Comparison of ENCODE assay signal across 8 mouse cellular contexts in genomic region chr17:35166352-35167035, GRCm38 (mm10). TPM values are rescaled to one million over a fixed set of nuclear protein-coding genes. Genes with fewer than 3 reads are reported as not detected.
DNase-seq lines count a peak whose midpoint lies in the region; ATAC-seq lines count a peak whose summit lies in the region.

No protein-coding gene starts in this region.

- no peak for ATAC-seq in heart, embryonic 11.5 days (replicated peaks; ENCODE audit: insufficient number of reproducible peaks, low FRiP score, low TSS enrichment)
- no peak for ATAC-seq in kidney, embryonic 16.5 days (ENCODE audit: low FRiP score, low TSS enrichment)
- no peak for ATAC-seq in liver, embryonic 15.5 days (ENCODE audit: insufficient read depth)
- ATAC-seq in neutrophil, adult 5-6 weeks (ENCODE audit: extremely low read depth, insufficient number of reproducible peaks, low FRiP score, poor library complexity, severe bottlenecking), result peak; percentile 32; the same call in 1 of the 2 replicates

- H3K36me3 ChIP-seq in heart, embryonic 11.5 days (ENCODE audit: control insufficient read depth, insufficient read depth, low read length), result peaks cover 5% of the 10 kb centered on the region
- peaks cover 10% of the 10 kb centered on the region for H3K36me3 ChIP-seq in kidney, embryonic 16.5 days (ENCODE audit: insufficient read depth, low read length)
- H3K36me3 ChIP-seq in liver, embryonic 15.5 days (replicated peaks), result peaks cover 14% of the 10 kb centered on the region

- no peaks in the 10 kb centered on the region for H3K9me3 ChIP-seq in heart, embryonic 11.5 days (replicated peaks; ENCODE audit: control insufficient read depth, low read length)
- no peaks in the 10 kb centered on the region for H3K9me3 ChIP-seq in kidney, embryonic 16.5 days (ENCODE audit: low read length)
- no peaks in the 10 kb centered on the region for H3K9me3 ChIP-seq in liver, embryonic 15.5 days (replicated peaks)

- H3K27ac ChIP-seq in heart, embryonic 11.5 days (ENCODE audit: low read depth, low read length), result no peak overlapping the region
- no peak overlapping the region for H3K27ac ChIP-seq in kidney, embryonic 16.5 days (ENCODE audit: low read length)
- no peak overlapping the region for H3K27ac ChIP-seq in liver, embryonic 15.5 days (replicated peaks)

- peak; percentile 52 for DNase-seq in ovary, postnatal 14 days (ENCODE audit: low spot score)
- no peak for DNase-seq in ovary, adult 18-20 months (ENCODE audit: low spot score)
- peak; percentile 81 for DNase-seq in cerebellum, adult 9-11 months
- no peak for DNase-seq in Muller cell, postnatal 12 days (ENCODE audit: inconsistent ontology term)

- H3K4me2 ChIP-seq in heart, embryonic 11.5 days, result peak overlapping the region; percentile 72; the same call in 1 of the 2 replicates
- H3K4me2 ChIP-seq in kidney, embryonic 16.5 days (replicated peaks; ENCODE audit: low read depth, low read length), result peak overlapping the region; percentile 57
- H3K4me2 ChIP-seq in liver, embryonic 15.5 days, result peak overlapping the region; percentile 79

- H3K4me1 ChIP-seq in heart, embryonic 11.5 days (ENCODE audit: control insufficient read depth, insufficient read depth, low read length), result peaks cover 14% of the 10 kb centered on the region
- H3K4me1 ChIP-seq in kidney, embryonic 16.5 days (ENCODE audit: insufficient read depth, low read length), result peaks cover 30% of the 10 kb centered on the region
- peaks cover 36% of the 10 kb centered on the region for H3K4me1 ChIP-seq in liver, embryonic 15.5 days (replicated peaks)

- H3K9ac ChIP-seq in heart, embryonic 11.5 days (ENCODE audit: low read depth, low read length), result no peak overlapping the region; the same call in 1 of the 2 replicates
- H3K9ac ChIP-seq in kidney, embryonic 16.5 days (replicated peaks; ENCODE audit: low read length), result peak overlapping the region; percentile 65
- no peak overlapping the region for H3K9ac ChIP-seq in liver, embryonic 15.5 days

- 70% methylated on average over 8 of the region's 8 CpGs for WGBS in heart, embryonic 11.5 days (ENCODE audit: insufficient replicate concordance)
- 72% methylated on average over 8 of the region's 8 CpGs for WGBS in kidney, embryonic 16.5 days
- WGBS in liver, embryonic 15.5 days (ENCODE audit: insufficient replicate concordance), result 65% methylated on average over 8 of the region's 8 CpGs

- H3K4me3 ChIP-seq in heart, embryonic 11.5 days (ENCODE audit: low read depth, low read length), result no peak overlapping the region
- no peak overlapping the region for H3K4me3 ChIP-seq in kidney, embryonic 16.5 days (ENCODE audit: low read length)
- no peak overlapping the region for H3K4me3 ChIP-seq in liver, embryonic 15.5 days (replicated peaks)

- H3K27me3 ChIP-seq in heart, embryonic 11.5 days (ENCODE audit: control insufficient read depth, insufficient read depth, low read length), result no peaks in the 10 kb centered on the region
- no peaks in the 10 kb centered on the region for H3K27me3 ChIP-seq in kidney, embryonic 16.5 days (ENCODE audit: insufficient read depth, low read length)
- no peaks in the 10 kb centered on the region for H3K27me3 ChIP-seq in liver, embryonic 15.5 days

RNA-seq across cellular contexts. Expression of gene Prrc2a, which starts 1.8 kb away (rescaled TPM):
- polyA plus RNA-seq in heart, embryonic 11.5 days (2014; fragmentation: Nextera tagmentation; extraction: Ambion mirVana), result 128 and 163 TPM in 2 replicates
- 166 and 215 TPM in 2 replicates for polyA plus RNA-seq in kidney, embryonic 16.5 days (2015; fragmentation: Nextera tagmentation; extraction: Ambion mirVana)
- polyA plus RNA-seq in liver, embryonic 15.5 days (2015; fragmentation: Nextera tagmentation; extraction: Ambion mirVana), result 46.9 and 52.2 TPM in 2 replicates
- 73.3 and 76.1 TPM in 2 replicates for total RNA-seq in neutrophil, adult 5-6 weeks (2017)

RNA-seq across cellular contexts. Expression of gene Aif1, which starts 9.4 kb away (rescaled TPM):
- 2.7 and 4.2 TPM in 2 replicates for polyA plus RNA-seq in heart, embryonic 11.5 days (2014; fragmentation: Nextera tagmentation; extraction: Ambion mirVana)
- polyA plus RNA-seq in kidney, embryonic 16.5 days (2015; fragmentation: Nextera tagmentation; extraction: Ambion mirVana), result 8.3 and 9.2 TPM in 2 replicates
- polyA plus RNA-seq in liver, embryonic 15.5 days (2015; fragmentation: Nextera tagmentation; extraction: Ambion mirVana), result 20.5 and 22.2 TPM in 2 replicates
- total RNA-seq in neutrophil, adult 5-6 weeks (2017), result 5.3 and 8.0 TPM in 2 replicates

RNA-seq across cellular contexts. Expression of gene Lst1, which starts 21.7 kb away (rescaled TPM):
- polyA plus RNA-seq in heart, embryonic 11.5 days (2014; fragmentation: Nextera tagmentation; extraction: Ambion mirVana), result 4.9 and 5.0 TPM in 2 replicates
- 10.7 and 12.8 TPM in 2 replicates for polyA plus RNA-seq in kidney, embryonic 16.5 days (2015; fragmentation: Nextera tagmentation; extraction: Ambion mirVana)
- 40.1 and 40.2 TPM in 2 replicates for polyA plus RNA-seq in liver, embryonic 15.5 days (2015; fragmentation: Nextera tagmentation; extraction: Ambion mirVana)
- total RNA-seq in neutrophil, adult 5-6 weeks (2017), result 534 and 685 TPM in 2 replicates

RNA-seq across cellular contexts. Expression of gene Ltb, which starts 27.7 kb away (rescaled TPM):
- 0.42 TPM in 1 of 2 replicates, not detected in the other for polyA plus RNA-seq in heart, embryonic 11.5 days (2014; fragmentation: Nextera tagmentation; extraction: Ambion mirVana)
- polyA plus RNA-seq in kidney, embryonic 16.5 days (2015; fragmentation: Nextera tagmentation; extraction: Ambion mirVana), result 0.66 and 1.2 TPM in 2 replicates
- 1.2 and 2.0 TPM in 2 replicates for polyA plus RNA-seq in liver, embryonic 15.5 days (2015; fragmentation: Nextera tagmentation; extraction: Ambion mirVana)
- total RNA-seq in neutrophil, adult 5-6 weeks (2017), result 212 and 285 TPM in 2 replicates

RNA-seq across cellular contexts. Expression of gene Bag6, which starts 31.5 kb away (rescaled TPM):
- 72.5 and 77.4 TPM in 2 replicates for polyA plus RNA-seq in heart, embryonic 11.5 days (2014; fragmentation: Nextera tagmentation; extraction: Ambion mirVana)
- polyA plus RNA-seq in kidney, embryonic 16.5 days (2015; fragmentation: Nextera tagmentation; extraction: Ambion mirVana), result 56.4 TPM in 2 replicates
- 19.3 and 20.0 TPM in 2 replicates for polyA plus RNA-seq in liver, embryonic 15.5 days (2015; fragmentation: Nextera tagmentation; extraction: Ambion mirVana)
- 159 and 160 TPM in 2 replicates for total RNA-seq in neutrophil, adult 5-6 weeks (2017)

Comparison
In these comparisons a context has a peak if more than half of its experiments do, and no peak if none do; other contexts are left out.
1. DNase-seq: peak in ovary, postnatal 14 days (single experiment) and cerebellum, adult 9-11 months (single experiment); none in ovary, adult 18-20 months (single experiment) and Muller cell, postnatal 12 days (single experiment).
2. Peak in every context shown above with its lines, with median percentiles within 50 percentile points of each other: H3K4me2 ChIP-seq.